ENCODE assay signal across 24 mouse cellular contexts in genomic region chr14:32931709-32932108, GRCm38 (mm10). TPM values are rescaled to one million over a fixed set of nuclear protein-coding genes. Genes with fewer than 3 reads are reported as not detected.
DNase-seq lines count a peak whose midpoint lies in the region; ATAC-seq lines count a peak whose summit lies in the region.
"Had no signal": no experiment of that assay in that cellular context is flagged by ENCODE, and none has a peak within 500 bp of the region (broad histone marks: within the 10 kb centered on the region; RNA-seq: fewer than 3 reads in every experiment).

No protein-coding gene starts in this region.

- H3K27me3 ChIP-seq in hindbrain, embryonic 16.5 days (replicated peaks; ENCODE audit: control insufficient read depth, insufficient read depth, low read length), result no peaks in the 10 kb centered on the region
- H3K27me3 ChIP-seq: forebrain, embryonic 12.5 days; heart, embryonic 12.5 days; liver, embryonic 12.5 days; neural tube, embryonic 15.5 days had no signal

- no peaks in the 10 kb centered on the region for H3K4me1 ChIP-seq in hindbrain, embryonic 16.5 days (ENCODE audit: control insufficient read depth, insufficient read depth, low read depth, low read length)
- H3K4me1 ChIP-seq: forebrain, embryonic 12.5 days; heart, embryonic 12.5 days; liver, embryonic 12.5 days had no signal

- no peaks in the 10 kb centered on the region for H3K36me3 ChIP-seq in hindbrain, embryonic 16.5 days (ENCODE audit: control insufficient read depth, insufficient read depth, low read length)
- H3K36me3 ChIP-seq: forebrain, embryonic 12.5 days; liver, embryonic 12.5 days; neural tube, embryonic 15.5 days had no signal

- no peak overlapping the region for H3K27ac ChIP-seq in hindbrain, embryonic 16.5 days (ENCODE audit: low read depth, low read length)
- H3K27ac ChIP-seq: forebrain, embryonic 12.5 days; hindbrain, embryonic 14.5 days; kidney, postnatal 0 days; left cerebral cortex, adult 2 months; liver, embryonic 12.5 days; neural tube, embryonic 15.5 days had no signal

- no peak for DNase-seq in frontal cortex, postnatal 14 days (ENCODE audit: low spot score in 2 of 2)
- peak; percentile 55 for DNase-seq in layer of hippocampus, adult 9-11 months
- DNase-seq in layer of hippocampus, postnatal 36 days, result no peak
- DNase-seq in 416B (ENCODE audit: low read depth), result peak; percentile 50
- DNase-seq: cerebellum, postnatal 36 days; gastrocnemius, postnatal 14 days; left cerebral cortex, postnatal 4 days; lung, embryonic 14.5 days; right cerebral cortex, postnatal 25 days; thymus, adult 2 months had no signal

- ATAC-seq in frontal cortex, adult (ENCODE audit: low TSS enrichment), result peak; percentile 3; the same call in 1 of the 2 replicates
- peak; percentile 92 for ATAC-seq in common myeloid progenitor, adult 5-6 weeks (replicated peaks; ENCODE audit: low read depth, poor library complexity, severe bottlenecking)
- ATAC-seq in hindbrain, embryonic 16.5 days, result no peak
- ATAC-seq in CD4-positive, CD25-positive, alpha-beta regulatory T cell, adult 4 months, result no peak
- ATAC-seq: intestine, embryonic 16.5 days; liver, embryonic 12.5 days had no signal

- H3K9ac ChIP-seq in hindbrain, embryonic 16.5 days (ENCODE audit: low read depth, low read length), result no peak overlapping the region
- H3K9ac ChIP-seq: forebrain, embryonic 12.5 days; heart, embryonic 12.5 days; hindbrain, embryonic 14.5 days; liver, embryonic 12.5 days; lung, embryonic 14.5 days; neural tube, embryonic 15.5 days had no signal

- no peak overlapping the region for H3K4me3 ChIP-seq in hindbrain, embryonic 16.5 days (ENCODE audit: low read length)
- H3K4me3 ChIP-seq: forebrain, embryonic 12.5 days; heart, embryonic 12.5 days; left cerebral cortex, adult 2 months; liver, embryonic 12.5 days; megakaryocyte, embryonic 14.5 days; neural tube, embryonic 15.5 days had no signal

- no peaks in the 10 kb centered on the region for H3K9me3 ChIP-seq in hindbrain, embryonic 16.5 days (ENCODE audit: control insufficient read depth, low read length)
- H3K9me3 ChIP-seq: forebrain, embryonic 12.5 days; heart, embryonic 12.5 days; liver, embryonic 12.5 days; megakaryocyte, embryonic 14.5 days; neural tube, embryonic 15.5 days had no signal

- H3K4me2 ChIP-seq in hindbrain, embryonic 16.5 days (ENCODE audit: low read length), result no peak overlapping the region
- H3K4me2 ChIP-seq: forebrain, embryonic 12.5 days; heart, embryonic 12.5 days; hindbrain, embryonic 14.5 days; liver, embryonic 12.5 days; lung, embryonic 14.5 days; neural tube, embryonic 15.5 days had no signal

- 84% methylated on average over 10 of the region's 10 CpGs for WGBS in hindbrain, embryonic 16.5 days

RNA-seq across cellular contexts. Expression of gene Lrrc18, which starts 59.5 kb away (rescaled TPM):
- total RNA-seq in layer of hippocampus, postnatal 36 days (2021), result under 1 TPM; 0.22 to 0.33 TPM
- total RNA-seq in common myeloid progenitor, adult 5-6 weeks (2017), result 0.27 TPM in 1 of 2 replicates, not detected in the other
- 0.36 and 0.40 TPM in 2 replicates for polyA plus RNA-seq in hindbrain, embryonic 16.5 days (2015; fragmentation: Nextera tagmentation; extraction: Ambion mirVana)
- not detected for polyA plus RNA-seq in CD4-positive, CD25-positive, alpha-beta regulatory T cell, adult 4 months (2017; shearing (Covaris generic))
- total RNA-seq: gastrocnemius, postnatal 14 days had no signal
- polyA plus RNA-seq: spleen, adult 2 months had no signal

Comparison
In these comparisons a context has a peak if more than half of its experiments do, and no peak if none do; other contexts are left out.
1. DNase-seq: peak in layer of hippocampus, adult 9-11 months (single experiment) and 416B (single experiment); none in frontal cortex, postnatal 14 days (0 of 2) and layer of hippocampus, postnatal 36 days (0 of 2).
2. ATAC-seq: peak in frontal cortex, adult (single experiment) and common myeloid progenitor, adult 5-6 weeks (single experiment); none in hindbrain, embryonic 16.5 days (single experiment) and CD4-positive, CD25-positive, alpha-beta regulatory T cell, adult 4 months (single experiment).